Mouse (Mus musculus) mature B cell (primary cell): ENCODE measurements around the gene Pex7.

Source experiments
- in situ Hi-C: fragments of 300-500 bp; cut with MboI; formaldehyde crosslinking; loops from 2 replicates; pipeline ENCODE4 v1.14.3; 2019

Gene Pex7

GRCm38 (mm10) chr10:19880437-19880836, 27.1 kb downstream of the Pex7 start:
- in situ Hi-C loops, result loop anchor here (25.0 kb wide), 1 partner anchor 643 kb away; no protein-coding TSS in a partner anchor

- in situ Hi-C loops, result loop anchor here (25.0 kb wide), 1 partner anchor 642 kb away; no protein-coding TSS in a partner anchor
These were observed 28.3 kb downstream of the Pex7 start for GRCm38 (mm10) chr10:19879161-19879560.

GRCm38 (mm10) chr10:19877679-19878078, 29.8 kb downstream of the Pex7 start:
- in situ Hi-C loops, result loop anchor here (25.0 kb wide), 1 partner anchor 640 kb away; no protein-coding TSS in a partner anchor

GRCm38 (mm10) chr10:19877257-19877656, 30.2 kb downstream of the Pex7 start:
- in situ Hi-C loops, result loop anchor here (25.0 kb wide), 1 partner anchor 640 kb away; no protein-coding TSS in a partner anchor

- in situ Hi-C loops, result loop anchor here (25.0 kb wide), 1 partner anchor 639 kb away; no protein-coding TSS in a partner anchor
These were observed 30.8 kb downstream of the Pex7 start for GRCm38 (mm10) chr10:19876669-19877068.

- in situ Hi-C loops, result loop anchor here (25.0 kb wide), 1 partner anchor 638 kb away; no protein-coding TSS in a partner anchor
These were observed 32.1 kb downstream of the Pex7 start for GRCm38 (mm10) chr10:19875346-19875745.

- in situ Hi-C loops, result no loop called here
These were observed 51.7 kb downstream of the Pex7 start for GRCm38 (mm10) chr10:19855597-19856306.

- in situ Hi-C loops, result no loop called here
These were observed 53.9 kb downstream of the Pex7 start for GRCm38 (mm10) chr10:19853609-19854008.

GRCm38 (mm10) chr10:19852776-19853175, 54.7 kb downstream of the Pex7 start:
- in situ Hi-C loops, result no loop called here

- in situ Hi-C loops, result no loop called here
These were observed 56.3 kb downstream of the Pex7 start, which contains the start of gene Slc35d3 for GRCm38 (mm10) chr10:19850998-19851691. Slc35d3 (minus strand) TSS chr10:19851459.

GRCm38 (mm10) chr10:19850544-19850997, 56.9 kb downstream of the Pex7 start:
- in situ Hi-C loops, result no loop called here

- in situ Hi-C loops, result no loop called here
These were observed 57.6 kb downstream of the Pex7 start for GRCm38 (mm10) chr10:19849771-19850365.

GRCm38 (mm10) chr10:19848928-19849770, 58.3 kb downstream of the Pex7 start:
- in situ Hi-C loops, result no loop called here

GRCm38 (mm10) chr10:19839836-19840235, 67.7 kb downstream of the Pex7 start:
- in situ Hi-C loops, result no loop called here

GRCm38 (mm10) chr10:19835887-19836710, 71.4 kb downstream of the Pex7 start:
- in situ Hi-C loops, result no loop called here

- in situ Hi-C loops, result no loop called here
These were observed 73.3 kb downstream of the Pex7 start for GRCm38 (mm10) chr10:19834222-19834621.

- in situ Hi-C loops, result no loop called here
These were observed 76.2 kb downstream of the Pex7 start for GRCm38 (mm10) chr10:19831072-19831849.

- in situ Hi-C loops, result no loop called here
These were observed 86.5 kb downstream of the Pex7 start for GRCm38 (mm10) chr10:19820986-19821385.

GRCm38 (mm10) chr10:19818723-19819355, 88.7 kb downstream of the Pex7 start:
- in situ Hi-C loops, result no loop called here
